Mouse (Mus musculus) C2C12 (cell line): ENCODE measurements around the gene Flnc. TPM values are rescaled to one million over a fixed set of nuclear protein-coding genes. Genes with fewer than 3 reads are reported as not detected.

Experiments
- H3K27me3 ChIP-seq: one replicate; pipeline ENCODE4 v1.6.1; 2011; ENCODE audit not compliant: control insufficient read depth, insufficient read depth, insufficient read length
- H3K36me3 ChIP-seq: one replicate; pipeline ENCODE4 v1.6.1; 2011; ENCODE audit not compliant: control insufficient read depth, insufficient read depth
- H3K4me3 ChIP-seq: one replicate; pipeline ENCODE4 v1.5.1; 2011; ENCODE audit warnings: mild to moderate bottlenecking, control low read depth; ENCODE audit not compliant: poor library complexity, insufficient read depth, severe bottlenecking
- H3K79me2 ChIP-seq: one replicate; pipeline ENCODE4 v1.6.1; 2011; ENCODE audit not compliant: control insufficient read depth, insufficient read depth
- H3K79me3 ChIP-seq: one replicate; pipeline ENCODE4 v1.6.1; 2011; ENCODE audit warnings: low read depth, control low read depth
- H3ac ChIP-seq: one replicate; pipeline ENCODE3; 2011; ENCODE audit warnings: low read depth; ENCODE audit not compliant: control insufficient read depth, insufficient read length
- CEBPB ChIP-seq: IDR thresholded peaks from one replicate; pipeline ENCODE4 v1.6.1; 2011; ENCODE audit warnings: low read depth, mild to moderate bottlenecking, control low read depth, moderate library complexity
- CTCF ChIP-seq: IDR thresholded peaks from one replicate; pipeline ENCODE4 v1.5.1; 2011; ENCODE audit not compliant: control insufficient read depth, insufficient read depth, insufficient read length
- FOSL1 ChIP-seq: IDR thresholded peaks from one replicate; pipeline ENCODE4 v1.8.0; 2011; ENCODE audit warnings: mild to moderate bottlenecking, low read length; ENCODE audit not compliant: poor library complexity, insufficient read depth, severe bottlenecking
- MAX ChIP-seq: IDR thresholded peaks from one replicate; pipeline ENCODE4 v1.6.1; 2011; ENCODE audit warnings: mild to moderate bottlenecking, control low read depth
- MYOD1 ChIP-seq: IDR thresholded peaks from one replicate; pipeline ENCODE4 v1.6.1; 2011; ENCODE audit warnings: low read depth; ENCODE audit not compliant: control insufficient read depth, insufficient read length
- MYOG ChIP-seq: IDR thresholded peaks from one replicate; pipeline ENCODE4 v1.6.1; 2011; ENCODE audit not compliant: control insufficient read depth, insufficient read length; ENCODE audit errors: extremely low read depth
- USF1 ChIP-seq: IDR thresholded peaks from one replicate; pipeline ENCODE4 v1.6.1; 2011; ENCODE audit warnings: low read depth, mild to moderate bottlenecking, control low read depth, moderate library complexity
- polyA plus RNA-seq: library from polyadenylated mRNA; unstranded; fragments of >200 nt; fragmentation: generic; extraction: Trizol; gene quantifications from one replicate; pipeline ENCODE4 v1.2.1, GENCODE M21; 2012; ENCODE audit warnings: missing spikeins

Flnc gene
- polyA plus RNA-seq, 1 experiment: 51.0 TPM

DNA sequence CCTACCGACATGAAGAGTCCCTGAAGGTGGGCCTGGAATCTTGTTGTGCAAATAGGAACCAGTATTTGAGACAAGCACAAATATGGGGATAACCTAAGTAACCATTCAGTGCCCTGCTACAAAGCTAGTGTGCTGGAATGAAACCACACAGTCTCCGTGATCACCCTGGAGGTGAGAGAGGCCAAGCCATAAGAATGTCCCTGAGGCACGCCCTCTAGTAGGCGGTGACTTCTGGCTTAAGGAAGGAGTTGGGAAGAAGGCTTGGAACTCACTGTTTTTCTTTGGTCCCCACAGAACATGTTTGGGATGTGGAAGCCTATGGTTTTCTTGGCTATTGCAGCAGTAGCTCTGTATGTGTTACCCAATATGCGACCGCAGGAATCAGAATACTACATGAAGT, 6.7 kb upstream of the Flnc start:
- Histone ChIP-seq H3K4me3 (no peak overlapping the region), H3K36me3 (no peaks in the 10 kb centered on the region), H3K79me2 (no peaks in the 10 kb centered on the region), H3K79me3 (no peaks in the 10 kb centered on the region), H3ac (no peak overlapping the region), H3K27me3 (no peaks in the 10 kb centered on the region)
- no peak for TF ChIP-seq MYOG
- no peak for TF ChIP-seq MAX
- TF ChIP-seq CEBPB: no peak
- TF ChIP-seq USF1: no peak
- no peak for TF ChIP-seq MYOD1
- TF ChIP-seq CTCF: no peak
- no peak for TF ChIP-seq FOSL1

GRCm38 (mm10) chr6:29428171-29428570, 4.9 kb upstream of the Flnc start:
- H3ac ChIP-seq: no peak overlapping the region
- peaks cover under 1% of the 10 kb centered on the region for H3K79me2 ChIP-seq
- no peaks in the 10 kb centered on the region for H3K79me3 ChIP-seq
- no peaks in the 10 kb centered on the region for H3K36me3 ChIP-seq
- no peaks in the 10 kb centered on the region for H3K27me3 ChIP-seq
- no peak overlapping the region for H3K4me3 ChIP-seq
- TF ChIP-seq USF1: no peak
- no peak for TF ChIP-seq FOSL1
- TF ChIP-seq CTCF: no peak
- TF ChIP-seq MAX: no peak
- no peak for TF ChIP-seq CEBPB
- TF ChIP-seq MYOG: no peak
- no peak for TF ChIP-seq MYOD1

- H3ac ChIP-seq: peak overlapping the region; percentile 10
- H3K4me3 ChIP-seq: no peak overlapping the region
- no peaks in the 10 kb centered on the region for H3K36me3 ChIP-seq
- no peaks in the 10 kb centered on the region for H3K27me3 ChIP-seq
- TF ChIP-seq CTCF (no peak), CEBPB (no peak), MAX (peak; percentile 69), FOSL1 (peak; percentile 51)
- H3K79me2 ChIP-seq: peaks cover 28% of the 10 kb centered on the region
- H3K79me3 ChIP-seq: peaks cover 22% of the 10 kb centered on the region
Observed at GRCm38 (mm10) chr6:29430681-29431420, 2.2 kb upstream of the Flnc start.

DNA sequence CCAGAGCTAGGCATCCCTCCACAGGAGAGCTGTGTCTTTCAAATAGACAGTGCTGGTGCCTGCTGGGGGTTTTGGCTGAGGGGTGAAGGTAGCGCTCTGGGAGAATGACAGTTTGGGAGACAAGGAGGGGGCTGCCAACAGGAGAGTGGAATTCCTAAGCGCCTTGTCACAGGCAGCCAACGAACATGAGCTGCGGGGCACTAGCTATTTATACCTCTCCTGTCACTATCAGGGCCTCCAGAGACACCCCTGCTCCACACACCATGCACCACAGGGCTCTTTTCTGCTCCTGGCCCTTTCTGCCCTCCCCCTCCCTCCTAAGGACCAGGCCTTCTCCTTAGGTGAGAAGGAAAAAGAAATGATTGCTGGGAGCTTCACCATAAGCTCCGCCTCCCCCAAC, 1.6 kb upstream of the Flnc start:
- Histone ChIP-seq H3K79me2 (peaks cover 32% of the 10 kb centered on the region), H3K4me3 (no peak overlapping the region), H3ac (peak overlapping the region; percentile 28), H3K79me3 (peaks cover 22% of the 10 kb centered on the region), H3K27me3 (no peaks in the 10 kb centered on the region), H3K36me3 (no peaks in the 10 kb centered on the region)
- TF ChIP-seq MAX: no peak
- TF ChIP-seq USF1: no peak
- no peak for TF ChIP-seq MYOD1
- TF ChIP-seq MYOG: no peak
- TF ChIP-seq CTCF: no peak
- no peak for TF ChIP-seq FOSL1
- no peak for TF ChIP-seq CEBPB

GRCm38 (mm10) chr6:29432156-29432555, 900 bp upstream of the Flnc start:
- peaks cover 37% of the 10 kb centered on the region for H3K79me2 ChIP-seq
- H3K36me3 ChIP-seq: peaks cover 2% of the 10 kb centered on the region
- TF ChIP-seq CTCF (no peak), FOSL1 (no peak), MYOG (no peak), USF1 (no peak), CEBPB (no peak), MAX (no peak)
- H3K4me3 ChIP-seq: no peak overlapping the region
- no peaks in the 10 kb centered on the region for H3K27me3 ChIP-seq
- H3ac ChIP-seq: no peak overlapping the region
- peaks cover 22% of the 10 kb centered on the region for H3K79me3 ChIP-seq

DNA sequence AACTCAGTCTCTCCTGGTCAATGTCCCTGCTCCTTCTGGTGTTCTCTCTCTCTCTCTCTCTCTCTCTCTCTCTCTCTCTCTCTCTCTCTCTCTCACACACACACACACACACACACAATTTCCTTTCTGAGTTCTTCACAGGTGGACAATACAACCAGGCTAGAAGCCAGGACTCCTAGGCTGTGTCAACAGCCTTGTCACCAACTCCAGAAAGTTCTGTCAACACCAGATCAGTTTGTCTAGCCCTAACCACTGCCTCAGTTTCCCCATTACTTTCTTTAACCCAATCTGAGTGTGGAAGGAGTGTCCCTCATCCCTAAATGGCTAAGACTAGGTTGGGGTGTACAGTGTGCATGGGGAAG, 399 bp upstream of the Flnc start:
- Histone ChIP-seq H3K36me3 (peaks cover 7% of the 10 kb centered on the region), H3K4me3 (peak overlapping the region; percentile 64), H3K27me3 (no peaks in the 10 kb centered on the region), H3ac (no peak overlapping the region), H3K79me2 (peaks cover 42% of the 10 kb centered on the region), H3K79me3 (peaks cover 22% of the 10 kb centered on the region)
- no peak for TF ChIP-seq MYOD1
- no peak for TF ChIP-seq MAX
- TF ChIP-seq MYOG: no peak
- no peak for TF ChIP-seq USF1
- TF ChIP-seq CTCF: no peak
- TF ChIP-seq CEBPB: no peak
